Mouse (Mus musculus) hindbrain, embryonic 14.5 days (tissue): ENCODE data around the gene Exoc6. TPM values are rescaled to one million over a fixed set of nuclear protein-coding genes. Genes with fewer than 3 reads are reported as not detected.

Experiments used
- ATAC-seq: fragments of 200-750 bp; cut with Nextera tagmentation; 2 replicates; pipeline ENCODE4 v1.8.0; 2017; ENCODE audit warnings: moderate number of reproducible peaks, mild to moderate bottlenecking, moderate TSS enrichment, moderate library complexity; ENCODE audit not compliant: low FRiP score
- DNase-seq: peaks from one replicate; pipeline ENCODE4 v3.0.0-alpha.2; 2015; ENCODE audit warnings: low spot score
- H3K27ac ChIP-seq: fragments of 300-500 bp; sonication (generic); 2 replicates; pipeline ENCODE4 v1.5.1; 2014; ENCODE audit warnings: mild to moderate bottlenecking, moderate library complexity
- H3K27me3 ChIP-seq: fragments of 300-500 bp; sonication (generic); 2 replicates; pipeline ENCODE4 v1.6.1; 2014; ENCODE audit warnings: mild to moderate bottlenecking, low read length, mixed read lengths; ENCODE audit not compliant: control insufficient read depth, insufficient read depth
- H3K36me3 ChIP-seq: fragments of 300-500 bp; sonication (generic); replicated peaks from 2 replicates; pipeline ENCODE4 v1.6.1; 2014; ENCODE audit not compliant: control insufficient read depth, insufficient read depth
- H3K4me1 ChIP-seq: fragments of 300-500 bp; sonication (generic); replicated peaks from 2 replicates; pipeline ENCODE4 v1.6.1; 2014; ENCODE audit warnings: antibody characterized with exemption, low read length, mixed read lengths; ENCODE audit not compliant: control insufficient read depth, insufficient read depth
- H3K4me2 ChIP-seq: fragments of 300-500 bp; sonication (generic); replicated peaks from 2 replicates; pipeline ENCODE4 v1.6.1; 2014; ENCODE audit warnings: mild to moderate bottlenecking, moderate library complexity
- H3K4me3 ChIP-seq: fragments of 300-500 bp; sonication (generic); replicated peaks from 2 replicates; pipeline ENCODE4 v1.5.1; 2014; ENCODE audit warnings: mild to moderate bottlenecking, low read length
- H3K9ac ChIP-seq: fragments of 300-500 bp; sonication (generic); 2 replicates; pipeline ENCODE4 v1.6.1; 2014
- H3K9me3 ChIP-seq: fragments of 300-500 bp; sonication (generic); 2 replicates; pipeline ENCODE4 v1.6.1; 2016; ENCODE audit warnings: low read length; ENCODE audit not compliant: control insufficient read depth
- WGBS: fragments of 180-500 bp; shearing (Covaris S2); extraction: QIAGEN DNeasy Blood & Tissue Kit; methylation state at CpG from one replicate; pipeline ENCODE4 v1.1.7; 2014; 5-methylcytosine and 5-hydroxymethylcytosine counted together
- polyA plus RNA-seq: library from polyadenylated mRNA; unstranded; fragments of >200 nt; fragmentation: Nextera tagmentation; extraction: Ambion mirVana; gene quantifications from 2 replicates; pipeline ENCODE4 v1.2.1, GENCODE M21; 2014

Gene Exoc6
- polyA plus RNA-seq, 1 experiment from 2014 or later: 25.5 TPM

DNA sequence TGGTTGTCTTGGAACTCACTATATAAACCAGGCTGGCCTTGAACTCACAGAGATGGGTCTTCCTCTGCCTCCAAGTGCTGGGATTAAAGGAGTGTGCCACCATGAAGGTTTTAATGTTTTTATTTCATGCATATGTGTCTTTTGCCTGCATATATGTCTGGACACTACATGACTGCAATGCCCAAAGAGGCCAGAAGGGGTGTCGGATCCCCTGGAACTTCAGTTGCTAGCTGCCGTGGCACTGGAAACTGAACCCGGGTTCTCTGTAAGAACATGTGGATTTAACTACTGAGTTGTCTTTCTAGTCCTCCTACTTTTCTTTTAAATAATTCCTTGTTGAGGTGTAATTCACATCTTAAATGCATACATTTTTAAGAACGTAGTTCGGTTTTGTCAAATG is 174.4 kb downstream of the Exoc6 start:
- no peak for DNase-seq
- Histone ChIP-seq H3K4me3 (no peak overlapping the region), H3K4me2 (no peak overlapping the region), H3K36me3 (no peaks in the 10 kb centered on the region), H3K9ac (no peak overlapping the region), H3K4me1 (no peaks in the 10 kb centered on the region), H3K27me3 (no peaks in the 10 kb centered on the region), H3K9me3 (no peaks in the 10 kb centered on the region), H3K27ac (no peak overlapping the region)
- ATAC-seq: no peak
- 97% methylated on average over 5 of the region's 5 CpGs for WGBS

DNA sequence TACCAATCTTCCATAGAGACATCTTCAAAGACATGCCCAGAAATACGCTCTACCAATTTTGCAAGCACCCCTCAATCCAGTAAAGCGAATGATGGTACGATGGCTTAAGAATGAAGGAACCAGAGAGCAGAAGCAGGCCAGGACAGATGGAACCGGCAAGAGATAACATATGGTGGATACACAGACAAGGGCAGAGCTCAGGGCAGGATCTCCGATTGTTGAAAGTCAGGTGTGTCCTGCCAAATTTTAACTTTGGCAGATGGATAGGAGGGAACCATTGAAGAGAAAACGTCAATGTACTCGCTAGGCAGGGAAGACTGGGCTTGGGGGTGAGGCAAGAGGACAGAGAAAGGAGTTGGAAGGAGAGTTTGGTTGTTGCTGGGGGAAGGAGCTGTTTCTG is 176.4 kb downstream of the Exoc6 start:
- H3K36me3 ChIP-seq: no peaks in the 10 kb centered on the region
- 90% methylated on average over 7 of the region's 7 CpGs for WGBS
- no peak overlapping the region for H3K4me3 ChIP-seq
- no peak overlapping the region for H3K9ac ChIP-seq
- DNase-seq (no peak), ATAC-seq (no peak)
- H3K9me3 ChIP-seq: no peaks in the 10 kb centered on the region
- no peaks in the 10 kb centered on the region for H3K27me3 ChIP-seq
- H3K27ac ChIP-seq: no peak overlapping the region
- H3K4me1 ChIP-seq: no peaks in the 10 kb centered on the region
- H3K4me2 ChIP-seq: no peak overlapping the region

DNA sequence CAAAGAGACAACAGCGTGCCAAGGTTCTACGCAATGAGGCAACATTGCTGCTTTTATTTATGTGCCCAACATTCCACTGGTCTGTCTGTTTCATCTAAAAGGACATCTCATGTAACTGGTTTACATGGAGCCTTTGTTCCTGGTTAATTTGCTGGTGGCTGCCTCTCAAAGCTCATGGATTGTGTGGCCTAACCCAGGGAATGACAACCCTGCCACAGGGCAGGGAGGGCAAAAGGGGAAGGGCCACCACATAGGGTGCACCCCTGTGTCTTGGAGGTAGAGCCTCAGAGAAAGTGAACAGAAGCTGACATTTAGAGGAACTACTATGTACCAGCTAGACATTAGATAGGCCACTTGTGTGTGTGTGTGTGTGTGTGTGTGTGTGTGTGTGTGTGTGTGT is 177.1 kb downstream of the Exoc6 start:
- no peak overlapping the region for H3K4me3 ChIP-seq
- H3K27ac ChIP-seq: no peak overlapping the region
- ATAC-seq (no peak), DNase-seq (no peak)
- H3K9me3 ChIP-seq: no peaks in the 10 kb centered on the region
- H3K9ac ChIP-seq: no peak overlapping the region
- no peak overlapping the region for H3K4me2 ChIP-seq
- 93% methylated on average over 2 of the region's 2 CpGs for WGBS
- no peaks in the 10 kb centered on the region for H3K27me3 ChIP-seq
- H3K4me1 ChIP-seq: no peaks in the 10 kb centered on the region
- no peaks in the 10 kb centered on the region for H3K36me3 ChIP-seq

Other genes with a start within 250 kb of the Exoc6 start
- 54.3 and 65.3 TPM in 2 replicates for gene Ide, start 212.6 kb upstream of the Exoc6 start, polyA plus RNA-seq
- 10.5 and 12.5 TPM in 2 replicates for gene Kif11, start 174.0 kb upstream of the Exoc6 start, polyA plus RNA-seq
- 4.1 and 5.1 TPM in 2 replicates for gene Hhex, start 115.6 kb upstream of the Exoc6 start, polyA plus RNA-seq
- gene Cyp26c1, start 135.2 kb downstream of the Exoc6 start, polyA plus RNA-seq: 0.12 TPM in 1 of 2 replicates, not detected in the other
- 0.30 and 0.59 TPM in 2 replicates for gene Cyp26a1, start 147.4 kb downstream of the Exoc6 start, polyA plus RNA-seq